Mouse (Mus musculus): ENCODE data around the gene Wdr47. TPM values are rescaled to one million over a fixed set of nuclear protein-coding genes. Genes with fewer than 3 reads are reported as not detected.

Wdr47 gene
- polyA plus RNA-seq, 1 experiment from 2014 or later, result 12.5 TPM

DNA sequence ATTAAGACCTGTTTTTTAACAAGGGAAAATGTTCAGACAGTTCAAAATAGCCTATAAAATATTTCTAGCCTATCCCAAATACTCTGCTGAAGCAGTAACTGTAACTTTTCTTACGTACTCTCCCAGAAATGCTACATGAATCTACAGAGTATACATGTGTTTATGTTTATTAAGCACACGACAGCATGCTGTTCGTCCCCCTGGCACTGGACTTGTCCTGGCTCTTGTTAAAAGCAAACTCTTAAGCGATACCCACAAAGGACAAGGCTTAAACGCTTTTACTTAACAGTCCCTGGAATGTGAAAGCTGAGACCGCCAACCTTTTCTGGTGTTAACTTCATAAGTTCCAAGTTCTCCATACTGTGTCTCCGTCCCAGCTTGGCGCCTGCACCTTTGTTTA lies 98.4 kb downstream of the Wdr47 start:
- no peaks in the 10 kb centered on the region for H3K27me3 ChIP-seq (ENCODE audit: control insufficient read depth, insufficient read depth, low read depth, low read length)
- H3K4me3 ChIP-seq (ENCODE audit: low read length), result no peak overlapping the region
- 64% methylated on average over 8 of the region's 8 CpGs for WGBS
- no peaks in the 10 kb centered on the region for H3K4me1 ChIP-seq (replicated peaks; ENCODE audit: control insufficient read depth, insufficient read depth, low read length)
- ATAC-seq (ENCODE audit: low read depth), result no peak
- H3K27ac ChIP-seq (ENCODE audit: low read length), result no peak overlapping the region
- no peak overlapping the region for H3K4me2 ChIP-seq (ENCODE audit: low read depth, low read length)
- no peaks in the 10 kb centered on the region for H3K9me3 ChIP-seq (ENCODE audit: control insufficient read depth, low read length)
- H3K36me3 ChIP-seq (ENCODE audit: control insufficient read depth, insufficient read depth, low read length), result peaks cover 14% of the 10 kb centered on the region
- no peak overlapping the region for H3K9ac ChIP-seq (ENCODE audit: low read length)

DNA sequence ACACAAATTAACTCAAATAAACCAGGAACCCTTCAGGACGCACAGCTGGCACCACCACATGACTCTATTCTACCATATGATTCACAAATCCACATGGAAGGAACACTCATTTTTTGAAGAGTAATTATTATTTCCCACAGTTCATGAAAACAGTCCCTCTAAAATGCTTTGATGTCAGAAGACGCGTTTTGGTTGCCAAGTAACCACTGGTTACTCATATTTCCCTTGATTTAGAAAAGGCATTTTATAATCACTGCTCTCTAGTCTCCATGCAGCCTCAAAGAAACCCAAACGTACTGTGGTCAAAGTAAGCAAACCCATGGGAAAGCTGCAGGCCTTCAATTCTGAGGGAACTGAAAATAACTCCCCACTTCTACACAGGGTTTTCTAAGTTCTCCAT lies 98.9 kb downstream of the Wdr47 start:
- Histone ChIP-seq H3K27me3 (ENCODE audit: control insufficient read depth, insufficient read depth, low read depth, low read length) (no peaks in the 10 kb centered on the region), H3K36me3 (ENCODE audit: control insufficient read depth, insufficient read depth, low read length) (peaks cover 16% of the 10 kb centered on the region), H3K4me3 (ENCODE audit: low read length) (no peak overlapping the region), H3K9me3 (ENCODE audit: control insufficient read depth, low read length) (no peaks in the 10 kb centered on the region), H3K27ac (ENCODE audit: low read length) (no peak overlapping the region), H3K9ac (ENCODE audit: low read length) (no peak overlapping the region), H3K4me1 (replicated peaks; ENCODE audit: control insufficient read depth, insufficient read depth, low read length) (no peaks in the 10 kb centered on the region), H3K4me2 (ENCODE audit: low read depth, low read length) (no peak overlapping the region)
- ATAC-seq (ENCODE audit: low read depth), result peak; percentile 41; the same call in 1 of the 2 replicates
- WGBS, result 61% methylated on average over 4 of the region's 4 CpGs

DNA sequence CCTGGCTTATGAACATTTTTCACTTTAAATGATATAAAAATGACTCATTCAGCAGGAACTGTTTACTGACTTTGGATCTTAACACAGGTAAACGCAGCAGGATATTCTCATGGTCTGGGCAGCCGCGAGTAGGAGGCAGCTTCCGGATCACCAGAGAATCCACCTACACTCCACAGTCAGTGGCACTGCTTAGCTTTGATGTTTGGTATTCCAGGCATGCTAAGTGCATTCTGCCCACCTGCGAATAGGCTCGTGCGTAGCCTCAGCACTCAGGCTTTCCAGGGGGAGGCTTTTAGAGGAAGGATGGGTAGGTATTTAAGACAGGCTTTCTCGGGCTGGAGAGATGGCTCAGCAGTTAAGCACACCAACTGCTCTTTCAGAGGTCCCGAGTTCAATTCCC lies 103.2 kb downstream of the Wdr47 start:
- WGBS, result 54% methylated on average over 9 of the region's 9 CpGs
- peak; percentile 93 for ATAC-seq (ENCODE audit: low read depth)
- no peaks in the 10 kb centered on the region for H3K9me3 ChIP-seq (ENCODE audit: control insufficient read depth, low read length)

More for the DNA sequence above, 103.2 kb downstream of the Wdr47 start:
- H3K4me3 ChIP-seq (ENCODE audit: low read length), result no peak overlapping the region
- peak overlapping the region; percentile 5; the same call in 1 of the 2 replicates for H3K27ac ChIP-seq (ENCODE audit: low read length)
- no peaks in the 10 kb centered on the region for H3K27me3 ChIP-seq (ENCODE audit: control insufficient read depth, insufficient read depth, low read depth, low read length)
- H3K4me2 ChIP-seq (ENCODE audit: low read depth, low read length), result no peak overlapping the region
- no peak overlapping the region for H3K9ac ChIP-seq (ENCODE audit: low read length)
- H3K4me1 ChIP-seq (replicated peaks; ENCODE audit: control insufficient read depth, insufficient read depth, low read length), result no peaks in the 10 kb centered on the region
- H3K36me3 ChIP-seq (ENCODE audit: control insufficient read depth, insufficient read depth, low read length), result peaks cover 18% of the 10 kb centered on the region

Small RNA genes within 50 kb of the gene (microRNA-seq; reads per million reads assigned to microRNA genes)
- not detected for gene Gm22860

Other genes with a start within 250 kb of the Wdr47 start
- 6.1 and 9.9 TPM in 2 replicates for gene Mybphl, start 226.4 kb upstream of the Wdr47 start, polyA plus RNA-seq (2015; fragmentation: Nextera tagmentation; extraction: Ambion mirVana)
- gene Psrc1, start 207.4 kb upstream of the Wdr47 start, polyA plus RNA-seq (2015; fragmentation: Nextera tagmentation; extraction: Ambion mirVana), result 73.9 and 75.6 TPM in 2 replicates
- 6.8 and 6.9 TPM in 2 replicates for gene Celsr2, start 175.7 kb upstream of the Wdr47 start, polyA plus RNA-seq (2015; fragmentation: Nextera tagmentation; extraction: Ambion mirVana)
- gene Sars, start 146.1 kb upstream of the Wdr47 start, polyA plus RNA-seq (2015; fragmentation: Nextera tagmentation; extraction: Ambion mirVana), result 112 and 117 TPM in 2 replicates
- 3.1 and 5.0 TPM in 2 replicates for gene 1700013F07Rik, start 57.1 kb upstream of the Wdr47 start, polyA plus RNA-seq (2015; fragmentation: Nextera tagmentation; extraction: Ambion mirVana)
- 19.6 and 22.3 TPM in 2 replicates for gene 5330417C22Rik, start 54.7 kb upstream of the Wdr47 start, polyA plus RNA-seq (2015; fragmentation: Nextera tagmentation; extraction: Ambion mirVana)
- gene Tmem167b, start 28.8 kb upstream of the Wdr47 start, polyA plus RNA-seq (2015; fragmentation: Nextera tagmentation; extraction: Ambion mirVana), result 45.1 and 46.4 TPM in 2 replicates
- gene Taf13, start 19.6 kb upstream of the Wdr47 start, polyA plus RNA-seq (2015; fragmentation: Nextera tagmentation; extraction: Ambion mirVana), result 45.5 and 46.0 TPM in 2 replicates
- 84.4 and 91.7 TPM in 2 replicates for gene Clcc1, start 62.6 kb downstream of the Wdr47 start, polyA plus RNA-seq (2015; fragmentation: Nextera tagmentation; extraction: Ambion mirVana)
- gene Gpsm2, start 131.0 kb downstream of the Wdr47 start, polyA plus RNA-seq (2015; fragmentation: Nextera tagmentation; extraction: Ambion mirVana), result 43.3 and 43.8 TPM in 2 replicates
- not detected in 2 replicates for gene Aknad1, start 148.4 kb downstream of the Wdr47 start, polyA plus RNA-seq (2015; fragmentation: Nextera tagmentation; extraction: Ambion mirVana)
- 50.7 and 51.5 TPM in 2 replicates for gene Stxbp3, start 249.2 kb downstream of the Wdr47 start, polyA plus RNA-seq (2015; fragmentation: Nextera tagmentation; extraction: Ambion mirVana)

Measured in lung, embryonic 16.5 days (tissue).